Mouse (Mus musculus) heart, embryonic 13.5 days (tissue): ENCODE results near the gene Rpsa. TPM values are rescaled to one million over a fixed set of nuclear protein-coding genes. Genes with fewer than 3 reads are reported as not detected.
A peak's percentile ranks its signal among the peaks of the same experiment; 100 is the strongest.

ENCODE experiments used
- ATAC-seq: fragments of 200-750 bp; cut with Nextera tagmentation; 2 replicates; pipeline ENCODE4 v1.8.0; 2017; ENCODE audit warnings: moderate TSS enrichment; ENCODE audit not compliant: insufficient number of reproducible peaks, low FRiP score, low TSS enrichment; ENCODE audit errors: extremely low read depth
- H3K27ac ChIP-seq: fragments of 300-500 bp; sonication (generic); replicated peaks from 2 replicates; pipeline ENCODE4 v1.5.1; 2015; ENCODE audit warnings: moderate library complexity, mild to moderate bottlenecking, inconsistent platforms
- H3K27me3 ChIP-seq: fragments of 300-500 bp; sonication (generic); replicated peaks from 2 replicates; pipeline ENCODE4 v1.6.1; 2015; ENCODE audit warnings: mild to moderate bottlenecking, inconsistent platforms
- H3K36me3 ChIP-seq: fragments of 300-500 bp; sonication (generic); 2 replicates; pipeline ENCODE4 v1.6.1; 2015; ENCODE audit warnings: mild to moderate bottlenecking, inconsistent platforms
- H3K4me1 ChIP-seq: fragments of 300-500 bp; sonication (generic); 2 replicates; pipeline ENCODE4 v1.6.1; 2015; ENCODE audit warnings: inconsistent platforms
- H3K4me2 ChIP-seq: fragments of 300-500 bp; sonication (generic); 2 replicates; pipeline ENCODE4 v1.6.1; 2015; ENCODE audit warnings: inconsistent platforms, mild to moderate bottlenecking, moderate library complexity
- H3K4me3 ChIP-seq: fragments of 300-500 bp; sonication (generic); 2 replicates; pipeline ENCODE4 v1.5.1; 2015; ENCODE audit warnings: moderate library complexity, mild to moderate bottlenecking, inconsistent platforms
- H3K9ac ChIP-seq: fragments of 300-500 bp; sonication (generic); 2 replicates; pipeline ENCODE4 v1.6.1; 2015; ENCODE audit warnings: inconsistent platforms, mild to moderate bottlenecking, moderate library complexity
- H3K9me3 ChIP-seq: fragments of 300-500 bp; sonication (generic); 2 replicates; pipeline ENCODE4 v1.6.1; 2016; ENCODE audit warnings: inconsistent platforms
- whole genome bisulfite sequencing: fragments of 180-500 bp; shearing (Covaris S2); methylation state at CpG from one replicate; pipeline ENCODE4 v1.1.7; 2015; ENCODE audit warnings: mixed read lengths; 5-methylcytosine and 5-hydroxymethylcytosine counted together
- polyA plus RNA-seq: library from polyadenylated mRNA; unstranded; fragments of >200 nt; fragmentation: Nextera tagmentation; extraction: Ambion mirVana; gene quantifications from 2 replicates; pipeline ENCODE4 v1.2.1, GENCODE M21; 2015

Rpsa gene
- 944 and 956 TPM in 2 replicates for polyA plus RNA-seq

GRCm38 (mm10) chr9:120127538-120128251 lies at the start of gene Rpsa:
Gene Rpsa, plus strand, starts transcription at chr9:120127689.
- peak within 1 kb of the TSS; percentile 91 for H3K27ac ChIP-seq
- H3K9ac ChIP-seq = peak within 1 kb of the TSS; percentile 100
- H3K36me3 ChIP-seq = peaks cover 59% of the 10 kb centered on the region
- ATAC-seq = peak; percentile 93
- H3K9me3 ChIP-seq = no peaks in the 10 kb centered on the region
- H3K27me3 ChIP-seq = no peaks in the 10 kb centered on the region
- WGBS = under 1% methylated on average over 63 of the region's 72 CpGs
- peaks cover 22% of the 10 kb centered on the region for H3K4me1 ChIP-seq
- H3K4me2 ChIP-seq = peak within 1 kb of the TSS; percentile 90
- peak within 1 kb of the TSS; percentile 97 for H3K4me3 ChIP-seq

- no peak overlapping the region for H3K4me3 ChIP-seq
- H3K9ac ChIP-seq = no peak overlapping the region
- no peak overlapping the region for H3K27ac ChIP-seq
- no peak overlapping the region for H3K4me2 ChIP-seq
- H3K4me1 ChIP-seq = no peaks in the 10 kb centered on the region
- no peaks in the 10 kb centered on the region for H3K36me3 ChIP-seq
- no peaks in the 10 kb centered on the region for H3K27me3 ChIP-seq
- no peaks in the 10 kb centered on the region for H3K9me3 ChIP-seq
- no peak for ATAC-seq
- 67% methylated on average over 3 of the region's 3 CpGs for WGBS
These were observed 49.2 kb upstream of the Rpsa start for GRCm38 (mm10) chr9:120078241-120078640.

GRCm38 (mm10) chr9:120079901-120080300 lies 47.6 kb upstream of the Rpsa start:
- Histone ChIP-seq H3K27me3 (no peaks in the 10 kb centered on the region), H3K27ac (no peak overlapping the region), H3K9ac (no peak overlapping the region), H3K4me3 (no peak overlapping the region), H3K9me3 (no peaks in the 10 kb centered on the region), H3K4me2 (no peak overlapping the region), H3K36me3 (no peaks in the 10 kb centered on the region), H3K4me1 (no peaks in the 10 kb centered on the region)
- 65% methylated on average over 7 of the region's 7 CpGs for WGBS
- ATAC-seq = no peak

- no peaks in the 10 kb centered on the region for H3K9me3 ChIP-seq
- H3K4me2 ChIP-seq = no peak overlapping the region
- no peak overlapping the region for H3K4me3 ChIP-seq
- ATAC-seq = no peak
- no peaks in the 10 kb centered on the region for H3K4me1 ChIP-seq
- H3K27me3 ChIP-seq = no peaks in the 10 kb centered on the region
- H3K9ac ChIP-seq = no peak overlapping the region
- H3K27ac ChIP-seq = no peak overlapping the region
- WGBS = 71% methylated on average over 8 of the region's 8 CpGs
- H3K36me3 ChIP-seq = no peaks in the 10 kb centered on the region
These were observed 46.9 kb upstream of the Rpsa start for GRCm38 (mm10) chr9:120080546-120081108.

- H3K4me2 ChIP-seq = no peak overlapping the region
- H3K4me1 ChIP-seq = no peaks in the 10 kb centered on the region
- ATAC-seq = no peak
- no peak overlapping the region for H3K27ac ChIP-seq
- H3K27me3 ChIP-seq = no peaks in the 10 kb centered on the region
- no peaks in the 10 kb centered on the region for H3K36me3 ChIP-seq
- WGBS = 68% methylated on average over 6 of the region's 6 CpGs
- H3K9me3 ChIP-seq = no peaks in the 10 kb centered on the region
- no peak overlapping the region for H3K4me3 ChIP-seq
- H3K9ac ChIP-seq = no peak overlapping the region
These were observed 46.2 kb upstream of the Rpsa start for GRCm38 (mm10) chr9:120081247-120081646.

- Histone ChIP-seq H3K27me3 (no peaks in the 10 kb centered on the region), H3K9ac (no peak overlapping the region), H3K4me3 (no peak overlapping the region), H3K9me3 (no peaks in the 10 kb centered on the region), H3K27ac (no peak overlapping the region), H3K36me3 (no peaks in the 10 kb centered on the region), H3K4me1 (no peaks in the 10 kb centered on the region), H3K4me2 (no peak overlapping the region)
- WGBS = 64% methylated on average over 5 of the region's 5 CpGs
- ATAC-seq = no peak
These were observed 45.5 kb upstream of the Rpsa start for GRCm38 (mm10) chr9:120081967-120082366.

- Histone ChIP-seq H3K27ac (no peak overlapping the region), H3K4me2 (no peak overlapping the region), H3K4me3 (no peak overlapping the region), H3K9ac (no peak overlapping the region), H3K36me3 (no peaks in the 10 kb centered on the region), H3K27me3 (no peaks in the 10 kb centered on the region), H3K9me3 (no peaks in the 10 kb centered on the region), H3K4me1 (no peaks in the 10 kb centered on the region)
- ATAC-seq = no peak
- WGBS = 74% methylated on average over 4 of the region's 4 CpGs
These were observed 44.8 kb upstream of the Rpsa start for GRCm38 (mm10) chr9:120082691-120083090.

- Histone ChIP-seq H3K27ac (no peak overlapping the region), H3K4me1 (no peaks in the 10 kb centered on the region), H3K27me3 (no peaks in the 10 kb centered on the region), H3K9me3 (no peaks in the 10 kb centered on the region), H3K4me2 (no peak overlapping the region), H3K9ac (no peak overlapping the region), H3K36me3 (no peaks in the 10 kb centered on the region), H3K4me3 (no peak overlapping the region)
- no peak; the same call in 1 of the 2 replicates for ATAC-seq
- WGBS = 74% methylated on average over 18 of the region's 18 CpGs
These were observed 44.2 kb upstream of the Rpsa start for GRCm38 (mm10) chr9:120083158-120083894.

- no peak overlapping the region for H3K27ac ChIP-seq
- H3K9me3 ChIP-seq = no peaks in the 10 kb centered on the region
- H3K4me2 ChIP-seq = no peak overlapping the region
- no peaks in the 10 kb centered on the region for H3K4me1 ChIP-seq
- H3K36me3 ChIP-seq = no peaks in the 10 kb centered on the region
- no peak overlapping the region for H3K9ac ChIP-seq
- ATAC-seq = no peak
- 73% methylated on average over 9 of the region's 9 CpGs for WGBS
- no peaks in the 10 kb centered on the region for H3K27me3 ChIP-seq
- no peak overlapping the region for H3K4me3 ChIP-seq
These were observed 43.1 kb upstream of the Rpsa start for GRCm38 (mm10) chr9:120084406-120084805.

GRCm38 (mm10) chr9:120089125-120089524 lies 38.4 kb upstream of the Rpsa start:
- no peak for ATAC-seq
- H3K9ac ChIP-seq = no peak overlapping the region
- H3K9me3 ChIP-seq = no peaks in the 10 kb centered on the region
- no peaks in the 10 kb centered on the region for H3K27me3 ChIP-seq
- no peak overlapping the region for H3K27ac ChIP-seq
- no peak overlapping the region for H3K4me3 ChIP-seq
- 0 out of 2 replicates have a peak, but pooled peaks cover 2% of the 10 kb centered on the region for H3K4me1 ChIP-seq
- H3K36me3 ChIP-seq = no peaks in the 10 kb centered on the region
- no peak overlapping the region for H3K4me2 ChIP-seq
- whole genome bisulfite sequencing = 74% methylated on average over 7 of the region's 7 CpGs

GRCm38 (mm10) chr9:120091086-120091485 lies 36.4 kb upstream of the Rpsa start:
- H3K4me3 ChIP-seq = no peak overlapping the region
- 69% methylated on average over 10 of the region's 10 CpGs for WGBS
- no peak for ATAC-seq

More at GRCm38 (mm10) chr9:120091086-120091485, 36.4 kb upstream of the Rpsa start:
- no peaks in the 10 kb centered on the region for H3K9me3 ChIP-seq
- no peak overlapping the region for H3K4me2 ChIP-seq
- H3K9ac ChIP-seq = no peak overlapping the region
- no peaks in the 10 kb centered on the region for H3K36me3 ChIP-seq
- 0 out of 2 replicates have a peak, but pooled peaks cover 3% of the 10 kb centered on the region for H3K4me1 ChIP-seq
- H3K27ac ChIP-seq = no peak overlapping the region
- no peaks in the 10 kb centered on the region for H3K27me3 ChIP-seq
